Mouse (Mus musculus): Measurements from ENCODE around the gene Speer4f2. TPM values are rescaled to one million over a fixed set of nuclear protein-coding genes. Genes with fewer than 3 reads are reported as not detected.

Speer4f2 gene
- total RNA-seq, 1 experiment from 2014 or later: not detected

Other genes starting within 250 kb of the Speer4f2 start
- not detected in 2 replicates for gene Speer4f1, start 102.9 kb downstream of the Speer4f2 start, total RNA-seq (2017)
- not detected in 2 replicates for gene Sema3c, start 201.1 kb downstream of the Speer4f2 start, total RNA-seq (2017)

All from common myeloid progenitor, adult 5-6 weeks (primary cell).